34 mouse cellular contexts compared by ENCODE assay signal in genomic region chr5:93168654-93169053, GRCm38 (mm10). TPM values are rescaled to one million over a fixed set of nuclear protein-coding genes. Genes with fewer than 3 reads are reported as not detected.
A peak's percentile ranks its signal among the peaks of the same experiment; 100 is the strongest.
DNase-seq lines count a peak whose midpoint lies in the region; ATAC-seq and TF ChIP-seq lines count a peak whose summit lies in the region.
"Had no signal": no experiment of that assay in that cellular context is flagged by ENCODE, and none has a peak within 500 bp of the region (broad histone marks: within the 10 kb centered on the region; RNA-seq: fewer than 3 reads in every experiment).

No protein-coding gene starts in this region.

- TF ChIP-seq CTCF in hindbrain, postnatal 0 days (IDR thresholded peaks at IDR 0.05; ENCODE audit: low read depth): no peak

- H3K27ac ChIP-seq in liver, embryonic 11.5 days (ENCODE audit: low read depth, low read length): no peak overlapping the region
- no peak overlapping the region for H3K27ac ChIP-seq in liver, embryonic 12.5 days
- H3K27ac ChIP-seq in embryonic facial prominence, embryonic 14.5 days (replicated peaks; ENCODE audit: low read depth, low read length): peak overlapping the region; percentile 8; the same call in 1 of the 2 replicates
- H3K27ac ChIP-seq in limb, embryonic 14.5 days (replicated peaks; ENCODE audit: low read depth, low read length): no peak overlapping the region
- H3K27ac ChIP-seq in hindbrain, postnatal 0 days: no peak overlapping the region
- no peak overlapping the region for H3K27ac ChIP-seq in intestine, embryonic 16.5 days (ENCODE audit: low read length)
- H3K27ac ChIP-seq: heart, embryonic 13.5 days; hindbrain, embryonic 12.5 days; liver, embryonic 15.5 days; midbrain, embryonic 15.5 days; neural tube, embryonic 15.5 days; stomach, embryonic 15.5 days had no signal

- peaks cover 34% of the 10 kb centered on the region for H3K36me3 ChIP-seq in liver, embryonic 11.5 days (ENCODE audit: control insufficient read depth, insufficient read depth, low read length)
- H3K36me3 ChIP-seq in liver, embryonic 12.5 days: peaks cover 81% of the 10 kb centered on the region
- peaks cover 84% of the 10 kb centered on the region for H3K36me3 ChIP-seq in embryonic facial prominence, embryonic 14.5 days (ENCODE audit: control insufficient read depth, insufficient read depth, low read length)
- peaks cover 85% of the 10 kb centered on the region for H3K36me3 ChIP-seq in limb, embryonic 14.5 days (ENCODE audit: control insufficient read depth, insufficient read depth, low read length)
- peaks cover 48% of the 10 kb centered on the region for H3K36me3 ChIP-seq in hindbrain, postnatal 0 days (ENCODE audit: insufficient read depth, low read length)
- H3K36me3 ChIP-seq in intestine, embryonic 16.5 days (ENCODE audit: control insufficient read depth, insufficient read depth, low read length): peaks cover 21% of the 10 kb centered on the region

- no peaks in the 10 kb centered on the region for H3K27me3 ChIP-seq in liver, embryonic 11.5 days (replicated peaks; ENCODE audit: control insufficient read depth, insufficient read depth, low read length)
- no peaks in the 10 kb centered on the region for H3K27me3 ChIP-seq in liver, embryonic 12.5 days (replicated peaks)
- no peaks in the 10 kb centered on the region for H3K27me3 ChIP-seq in embryonic facial prominence, embryonic 14.5 days (replicated peaks; ENCODE audit: control insufficient read depth, insufficient read depth, low read length)
- no peaks in the 10 kb centered on the region for H3K27me3 ChIP-seq in limb, embryonic 14.5 days (ENCODE audit: control insufficient read depth, insufficient read depth, low read length)
- no peaks in the 10 kb centered on the region for H3K27me3 ChIP-seq in hindbrain, postnatal 0 days (ENCODE audit: insufficient read depth, low read length)
- no peaks in the 10 kb centered on the region for H3K27me3 ChIP-seq in intestine, embryonic 16.5 days (replicated peaks; ENCODE audit: control insufficient read depth, insufficient read depth, low read length)
- H3K27me3 ChIP-seq: heart, embryonic 13.5 days; hindbrain, embryonic 12.5 days; liver, embryonic 15.5 days; midbrain, embryonic 15.5 days; neural tube, embryonic 15.5 days; Patski; stomach, embryonic 15.5 days had no signal

- no peak overlapping the region for H3K4me2 ChIP-seq in liver, embryonic 11.5 days
- H3K4me2 ChIP-seq in liver, embryonic 12.5 days: no peak overlapping the region
- no peak overlapping the region for H3K4me2 ChIP-seq in embryonic facial prominence, embryonic 14.5 days (ENCODE audit: low read depth, low read length)
- H3K4me2 ChIP-seq in limb, embryonic 14.5 days (replicated peaks; ENCODE audit: low read depth, low read length, severe bottlenecking): no peak overlapping the region
- no peak overlapping the region for H3K4me2 ChIP-seq in hindbrain, postnatal 0 days (ENCODE audit: low read depth, low read length)
- H3K4me2 ChIP-seq in intestine, embryonic 16.5 days (ENCODE audit: low read depth, low read length): no peak overlapping the region
- H3K4me2 ChIP-seq: heart, embryonic 13.5 days; hindbrain, embryonic 12.5 days; liver, embryonic 15.5 days; lung, embryonic 14.5 days; midbrain, embryonic 15.5 days; neural tube, embryonic 15.5 days; stomach, embryonic 15.5 days had no signal

- WGBS in liver, embryonic 11.5 days: 88% methylated on average over 6 of the region's 6 CpGs
- 84% methylated on average over 6 of the region's 6 CpGs for WGBS in liver, embryonic 12.5 days (ENCODE audit: insufficient replicate concordance)
- WGBS in embryonic facial prominence, embryonic 14.5 days: 54% methylated on average over 6 of the region's 6 CpGs
- 50% methylated on average over 6 of the region's 6 CpGs for WGBS in limb, embryonic 14.5 days
- 88% methylated on average over 6 of the region's 6 CpGs for WGBS in hindbrain, postnatal 0 days
- WGBS in intestine, embryonic 16.5 days: 90% methylated on average over 6 of the region's 6 CpGs

- no peak overlapping the region for H3K4me3 ChIP-seq in liver, embryonic 11.5 days (ENCODE audit: low read depth, low read length)
- no peak overlapping the region for H3K4me3 ChIP-seq in liver, embryonic 12.5 days
- H3K4me3 ChIP-seq in embryonic facial prominence, embryonic 14.5 days (ENCODE audit: low read depth, low read length): no peak overlapping the region
- H3K4me3 ChIP-seq in limb, embryonic 14.5 days (replicated peaks; ENCODE audit: low read length): no peak overlapping the region
- no peak overlapping the region for H3K4me3 ChIP-seq in hindbrain, postnatal 0 days (ENCODE audit: low read length)
- no peak overlapping the region for H3K4me3 ChIP-seq in intestine, embryonic 16.5 days (ENCODE audit: low read length)
- H3K4me3 ChIP-seq: heart, embryonic 13.5 days; hindbrain, embryonic 12.5 days; liver, embryonic 15.5 days; midbrain, embryonic 15.5 days; neural tube, embryonic 15.5 days; stomach, embryonic 15.5 days had no signal

- no peaks in the 10 kb centered on the region for H3K4me1 ChIP-seq in liver, embryonic 11.5 days (replicated peaks; ENCODE audit: control insufficient read depth, insufficient read depth, low read length)
- H3K4me1 ChIP-seq in liver, embryonic 12.5 days: no peaks in the 10 kb centered on the region
- H3K4me1 ChIP-seq in embryonic facial prominence, embryonic 14.5 days (ENCODE audit: control insufficient read depth, insufficient read depth, low read length): 0 out of 2 replicates have a peak, but pooled peaks cover 6% of the 10 kb centered on the region
- H3K4me1 ChIP-seq in limb, embryonic 14.5 days (ENCODE audit: control insufficient read depth, insufficient read depth, low read length): no peaks in the 10 kb centered on the region
- H3K4me1 ChIP-seq in hindbrain, postnatal 0 days (ENCODE audit: insufficient read depth, low read length): no peaks in the 10 kb centered on the region
- H3K4me1 ChIP-seq in intestine, embryonic 16.5 days (ENCODE audit: control insufficient read depth, insufficient read depth, low read length): no peaks in the 10 kb centered on the region
- H3K4me1 ChIP-seq: hindbrain, embryonic 12.5 days; liver, embryonic 15.5 days; midbrain, embryonic 15.5 days; neural tube, embryonic 15.5 days; stomach, embryonic 15.5 days had no signal

- no peak overlapping the region for H3K9ac ChIP-seq in liver, embryonic 11.5 days (ENCODE audit: low read depth, low read length)
- no peak overlapping the region for H3K9ac ChIP-seq in liver, embryonic 12.5 days
- H3K9ac ChIP-seq in embryonic facial prominence, embryonic 14.5 days (ENCODE audit: low read depth, low read length): no peak overlapping the region
- no peak overlapping the region for H3K9ac ChIP-seq in limb, embryonic 14.5 days (ENCODE audit: low read depth, low read length, severe bottlenecking)
- H3K9ac ChIP-seq in hindbrain, postnatal 0 days (replicated peaks; ENCODE audit: low read length): no peak overlapping the region
- no peak overlapping the region for H3K9ac ChIP-seq in intestine, embryonic 16.5 days (ENCODE audit: low read depth, low read length)
- H3K9ac ChIP-seq: forebrain, postnatal 0 days; heart, embryonic 13.5 days; hindbrain, embryonic 12.5 days; liver, embryonic 15.5 days; lung, embryonic 14.5 days; midbrain, embryonic 15.5 days; neural tube, embryonic 15.5 days; stomach, embryonic 15.5 days had no signal

- no peak for ATAC-seq in liver, embryonic 11.5 days (replicated peaks; ENCODE audit: low FRiP score)
- no peak for ATAC-seq in liver, embryonic 12.5 days
- peak; percentile 56; the same call in 1 of the 2 replicates for ATAC-seq in embryonic facial prominence, embryonic 14.5 days (ENCODE audit: low read depth)
- ATAC-seq in limb, embryonic 14.5 days (ENCODE audit: low FRiP score, low read depth): no peak
- ATAC-seq in hindbrain, postnatal 0 days: no peak
- ATAC-seq in intestine, embryonic 16.5 days: no peak
- ATAC-seq: forebrain, postnatal 0 days; intestine, postnatal 0 days; midbrain, embryonic 15.5 days; Patski had no signal

- H3K9me3 ChIP-seq in liver, embryonic 11.5 days (ENCODE audit: control insufficient read depth, low read length): no peaks in the 10 kb centered on the region
- no peaks in the 10 kb centered on the region for H3K9me3 ChIP-seq in liver, embryonic 12.5 days (replicated peaks)
- H3K9me3 ChIP-seq in embryonic facial prominence, embryonic 14.5 days (ENCODE audit: control insufficient read depth, low read length): no peaks in the 10 kb centered on the region
- H3K9me3 ChIP-seq in limb, embryonic 14.5 days (ENCODE audit: control insufficient read depth, low read length): no peaks in the 10 kb centered on the region
- H3K9me3 ChIP-seq in hindbrain, postnatal 0 days (ENCODE audit: low read length): no peaks in the 10 kb centered on the region
- H3K9me3 ChIP-seq in intestine, embryonic 16.5 days (ENCODE audit: control insufficient read depth, low read length): no peaks in the 10 kb centered on the region
- H3K9me3 ChIP-seq: G1E; heart, embryonic 13.5 days; hindbrain, embryonic 12.5 days; liver, embryonic 15.5 days; midbrain, embryonic 15.5 days; neural tube, embryonic 15.5 days; stomach, embryonic 15.5 days had no signal

- no peak for TF ChIP-seq POLR2A in limb, embryonic 14.5 days (IDR thresholded peaks at IDR 0.05; ENCODE audit: borderline replicate concordance, extremely low read depth, insufficient read depth, insufficient read length)

- DNase-seq in embryo, embryonic 11 days: peak; percentile 31
- no peak for DNase-seq in embryo, embryonic 9.5 days (ENCODE audit: extremely low spot score)
- DNase-seq in liver, embryonic 11.5 days (ENCODE audit: low spot score): peak; percentile 20
- DNase-seq in embryonic facial prominence, embryonic 14.5 days (ENCODE audit: low spot score): peak; percentile 43
- DNase-seq in limb, embryonic 14.5 days (ENCODE audit: low spot score): peak; percentile 31
- DNase-seq in hindbrain, postnatal 0 days (ENCODE audit: low spot score): no peak
- DNase-seq: adrenal gland, postnatal 10 days; cerebellum, adult 11 months; cerebellum, adult 9-11 months; forebrain, postnatal 0 days; gastrocnemius, postnatal 25 days; heart, adult 18-20 months; heart, postnatal 10 days; kidney, adult 9 months; kidney, postnatal 10 days; lung, embryonic 14.5 days; lung, postnatal 14 days; retina, postnatal 1 day; right cerebral cortex, postnatal 14 days; thymus, adult 18-20 months; thymus, postnatal 25 days had no signal

RNA-seq across cellular contexts. Expression of gene Ccni, which starts 37.6 kb away (rescaled TPM):
- polyA plus RNA-seq in liver, embryonic 11.5 days (2014; fragmentation: Nextera tagmentation; extraction: Ambion mirVana): 67.8 and 69.4 TPM in 2 replicates
- polyA plus RNA-seq in liver, embryonic 12.5 days (2016; fragmentation: Nextera tagmentation; extraction: Ambion mirVana): 50.1 and 60.9 TPM in 2 replicates
- 121 and 126 TPM in 2 replicates for polyA plus RNA-seq in embryonic facial prominence, embryonic 14.5 days (2014; fragmentation: Nextera tagmentation; extraction: Ambion mirVana)
- polyA plus RNA-seq in limb, embryonic 14.5 days (2012; rRNA removed): 83.6 and 96.6 TPM in 2 replicates
- 129 and 134 TPM in 2 replicates for polyA plus RNA-seq in limb, embryonic 14.5 days (2014; fragmentation: Nextera tagmentation; extraction: Ambion mirVana)
- total RNA-seq in hindbrain, postnatal 0 days (2014; rRNA removed): 269 and 279 TPM in 2 replicates
- polyA plus RNA-seq in hindbrain, postnatal 0 days (2015; fragmentation: Nextera tagmentation; extraction: Ambion mirVana): 116 and 122 TPM in 2 replicates
- polyA plus RNA-seq in intestine, embryonic 16.5 days (2015; fragmentation: Nextera tagmentation; extraction: Ambion mirVana): 67.5 and 69.2 TPM in 2 replicates

RNA-seq across cellular contexts. Expression of gene 2010109A12Rik, which starts 37.7 kb away (rescaled TPM):
- 1.4 and 2.2 TPM in 2 replicates for polyA plus RNA-seq in liver, embryonic 11.5 days (2014; fragmentation: Nextera tagmentation; extraction: Ambion mirVana)
- polyA plus RNA-seq in liver, embryonic 12.5 days (2016; fragmentation: Nextera tagmentation; extraction: Ambion mirVana): 1.2 and 1.3 TPM in 2 replicates
- polyA plus RNA-seq in embryonic facial prominence, embryonic 14.5 days (2014; fragmentation: Nextera tagmentation; extraction: Ambion mirVana): 1.5 and 1.9 TPM in 2 replicates
- 0.37 and 0.47 TPM in 2 replicates for polyA plus RNA-seq in limb, embryonic 14.5 days (2012; rRNA removed)
- 0.97 and 1.0 TPM in 2 replicates for polyA plus RNA-seq in limb, embryonic 14.5 days (2014; fragmentation: Nextera tagmentation; extraction: Ambion mirVana)
- 0.36 TPM in 1 of 2 replicates, not detected in the other for total RNA-seq in hindbrain, postnatal 0 days (2014; rRNA removed)
- polyA plus RNA-seq in hindbrain, postnatal 0 days (2015; fragmentation: Nextera tagmentation; extraction: Ambion mirVana): 0.71 and 0.72 TPM in 2 replicates
- polyA plus RNA-seq in intestine, embryonic 16.5 days (2015; fragmentation: Nextera tagmentation; extraction: Ambion mirVana): 1.8 and 2.1 TPM in 2 replicates
- polyA plus RNA-seq: large intestine, adult 2 months; small intestine, adult 2 months had no signal

Comparison
In these comparisons a context has a peak if more than half of its experiments do, and no peak if none do; other contexts are left out.
1. DNase-seq: peak in embryo, embryonic 11 days (single experiment), liver, embryonic 11.5 days (single experiment), embryonic facial prominence, embryonic 14.5 days (single experiment) and limb, embryonic 14.5 days (single experiment); none in embryo, embryonic 9.5 days (single experiment) and hindbrain, postnatal 0 days (single experiment).